Mouse (Mus musculus): Measurements from ENCODE around the gene Gp1ba. TPM values are rescaled to one million over a fixed set of nuclear protein-coding genes. Genes with fewer than 3 reads are reported as not detected.

Gp1ba gene
- 0.10 TPM in 2 replicates for polyA plus RNA-seq (2021; fragmentation: Nextera tagmentation)
- long read RNA-seq, experiment 1, result 0 reads
- long read RNA-seq, experiment 2, result 0 reads

DNA sequence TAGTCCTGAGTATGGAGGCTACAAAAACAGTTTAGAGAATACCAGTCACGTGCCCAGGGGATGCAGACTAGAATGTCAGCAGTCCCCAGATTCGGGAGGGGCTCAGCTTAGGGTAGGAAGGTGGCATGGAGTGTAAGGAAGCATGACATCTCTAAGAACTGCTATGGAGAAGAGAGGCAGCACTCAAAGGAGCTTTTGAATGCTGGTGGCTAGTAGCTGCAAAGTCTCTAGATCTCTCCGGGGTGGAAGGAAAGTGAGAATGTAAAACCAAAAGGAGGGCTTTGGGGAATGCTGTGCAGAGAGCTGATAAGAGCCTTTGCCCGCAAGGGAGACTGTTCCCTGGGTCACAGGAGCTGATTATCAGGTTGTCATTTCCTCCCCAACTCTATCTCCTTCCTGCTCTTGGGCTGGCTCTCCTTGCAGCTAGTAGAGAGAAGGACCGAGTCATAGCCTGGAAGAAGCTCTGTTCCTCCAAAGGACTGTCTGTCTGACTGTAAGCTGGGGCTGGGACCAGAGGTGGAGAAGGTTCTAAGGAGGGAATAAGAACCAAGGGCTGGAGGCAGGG, at the start of gene Gp1ba:
Gene Gp1ba, plus strand, starts transcription at position 409 of the 565 bp plus-strand sequence.

DNA sequence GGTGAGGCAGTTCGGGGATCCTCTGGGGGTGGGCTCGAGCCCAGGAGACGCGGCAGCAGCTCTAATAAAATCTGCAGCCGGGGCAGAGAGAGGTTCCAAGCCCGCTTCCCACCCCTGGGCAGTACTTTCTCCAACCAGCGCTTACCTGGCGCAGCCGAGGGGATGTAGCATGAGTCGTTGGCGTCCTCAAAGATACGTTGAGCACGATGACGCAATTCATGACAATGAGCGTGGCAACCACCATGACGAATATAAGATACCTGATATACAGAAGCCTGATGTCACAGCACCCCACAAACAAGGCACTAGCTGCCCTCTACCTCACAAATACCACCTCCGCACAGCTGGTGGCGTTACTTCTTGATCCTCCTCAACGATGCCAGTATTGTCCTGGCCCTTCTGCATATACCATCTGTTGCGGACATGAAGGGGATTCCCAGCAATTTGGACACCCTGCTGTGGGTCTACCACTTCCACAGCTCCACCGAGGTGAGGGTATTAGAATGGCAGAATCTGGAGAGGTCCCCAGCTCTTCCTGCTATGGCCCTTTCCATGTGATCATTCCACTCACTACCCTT, 23.3 kb upstream of the Gp1ba start, which contains the start of gene 4930544D05Rik:
Gene 4930544D05Rik, plus strand, starts transcription at position 333 of the 578 bp plus-strand sequence.

DNA sequence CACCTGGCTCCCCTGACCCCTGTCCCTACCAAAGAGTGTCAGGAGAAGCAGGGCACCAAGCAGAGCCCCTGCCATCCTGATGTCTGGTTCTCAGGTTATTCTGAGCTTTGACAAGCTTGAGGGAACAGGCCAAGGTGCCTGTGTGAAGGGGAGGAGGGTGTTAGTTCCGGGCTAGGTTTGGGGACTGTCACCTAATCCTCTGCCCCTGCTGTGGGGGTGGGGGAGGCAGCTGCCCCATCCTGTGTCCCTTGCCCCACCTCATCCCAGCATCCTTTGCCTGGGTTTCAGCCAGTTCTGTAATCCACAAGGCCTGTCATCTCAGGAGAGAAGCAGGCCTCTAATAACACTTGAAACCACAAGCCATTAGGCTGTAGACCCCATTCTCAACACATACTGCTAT, 19.8 kb upstream of the Gp1ba start, which contains the start of gene Chrne:
Gene Chrne, minus strand, starts transcription at position 116 of the 400 bp plus-strand sequence.

DNA sequence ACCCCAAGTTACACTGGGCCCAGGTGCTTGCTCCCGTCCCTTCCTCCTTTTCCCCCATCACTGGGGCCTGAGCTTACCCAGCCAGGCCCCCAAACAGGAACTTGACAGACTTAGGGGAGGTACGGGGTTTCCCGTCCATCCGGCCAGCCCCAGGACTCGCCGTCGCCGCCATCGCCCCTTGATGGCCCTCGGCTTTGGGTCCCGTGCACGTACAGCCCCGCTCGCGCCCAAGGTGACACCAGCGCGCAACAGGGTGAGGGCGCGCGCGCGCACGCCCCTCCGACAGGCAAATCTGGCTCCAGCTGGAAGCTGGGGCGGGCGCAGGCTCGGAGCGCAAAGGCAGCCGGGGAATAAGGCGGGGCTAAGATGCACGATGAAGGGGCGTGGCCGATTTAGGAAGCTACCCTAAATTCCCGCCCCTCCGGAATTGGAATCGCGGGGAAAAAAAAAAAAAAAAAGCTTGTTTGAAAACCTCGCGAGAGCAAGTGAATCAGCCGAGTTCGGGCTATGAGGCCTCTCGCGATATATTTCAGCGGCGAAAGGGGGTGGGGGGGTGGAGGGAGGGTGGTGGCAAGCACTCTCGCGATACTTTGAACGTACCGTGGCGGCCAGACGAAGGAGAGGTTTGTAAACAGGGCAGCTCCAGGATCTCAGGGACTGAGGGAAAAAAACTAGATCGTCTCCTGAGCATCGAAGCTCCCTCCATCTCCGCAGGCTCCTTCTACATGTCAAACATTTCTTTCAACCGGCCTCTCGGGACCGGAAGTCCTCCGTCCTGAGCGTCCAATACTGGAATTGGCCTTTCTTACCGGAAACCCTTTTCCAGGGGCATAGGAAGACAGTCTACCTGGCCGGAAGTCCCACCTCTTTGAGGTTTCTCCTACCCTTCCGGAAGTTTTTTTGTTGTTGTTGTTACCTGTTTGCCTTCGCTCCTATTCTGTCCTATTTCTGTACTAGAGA, 8.0 kb downstream of the Gp1ba start, which contains the start of the genes Rnf167 and Slc25a11:
Gene Rnf167, plus strand, starts transcription at position 545 of the 960 bp plus-strand sequence.
Gene Slc25a11, minus strand, starts transcription at position 789 of the 960 bp plus-strand sequence.

DNA sequence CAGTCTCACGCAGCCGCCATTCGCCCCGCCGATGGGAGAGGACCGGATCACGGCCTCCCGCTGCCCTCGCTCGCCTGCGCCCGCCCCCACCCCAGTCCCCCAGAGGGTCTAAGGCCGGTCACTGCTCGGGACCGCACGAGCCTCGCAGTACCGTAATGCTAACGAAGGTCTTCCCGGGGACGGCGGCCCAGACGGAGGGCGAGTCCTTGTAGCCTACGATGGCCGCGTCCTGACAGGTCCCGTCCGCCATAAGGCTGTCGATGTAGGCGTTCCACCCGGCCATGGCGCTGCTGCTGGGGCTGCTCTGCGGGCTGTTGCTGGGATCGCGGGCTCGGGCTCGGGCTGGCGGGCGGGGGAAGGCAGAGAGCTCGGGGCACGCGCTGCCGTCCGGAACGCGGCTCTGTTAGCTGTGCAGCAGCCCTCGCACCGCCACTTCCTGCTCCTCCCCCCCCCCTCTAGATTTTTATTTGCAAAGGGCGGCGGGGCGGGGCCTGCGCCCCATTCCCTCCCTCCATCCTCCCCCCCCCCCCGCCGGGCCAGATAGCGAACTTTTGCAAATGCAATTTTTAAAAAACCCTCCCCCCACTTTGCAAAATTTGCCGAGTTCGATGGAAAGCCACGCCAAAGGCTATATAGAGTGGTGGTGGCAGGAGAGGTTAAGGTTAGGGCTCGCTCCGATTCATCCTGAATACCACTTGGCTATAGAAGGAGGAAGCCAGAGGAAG, 15.4 kb downstream of the Gp1ba start, which contains the start of gene Pfn1:
Gene Pfn1, minus strand, starts transcription at position 447 of the 725 bp plus-strand sequence.

DNA sequence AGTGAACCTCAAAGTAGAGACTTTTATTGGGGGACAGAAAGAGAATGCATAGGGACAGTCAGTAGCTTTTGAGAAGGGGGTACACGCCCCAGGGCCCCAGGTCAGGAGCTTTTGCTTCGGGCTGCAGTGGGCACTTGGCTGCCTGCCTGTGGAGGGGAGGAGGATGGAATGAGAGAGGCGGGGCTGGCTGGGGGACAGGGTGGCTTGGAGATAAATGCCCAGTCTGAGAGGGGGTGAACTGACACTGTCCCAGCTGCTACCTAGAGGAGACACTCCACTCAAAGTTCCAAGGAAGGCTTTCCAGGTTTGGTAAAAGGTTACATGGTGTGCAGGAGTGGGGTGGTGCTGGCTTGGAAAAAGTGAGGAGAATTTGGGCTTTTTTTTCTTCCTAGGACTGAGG, 18.0 kb downstream of the Gp1ba start, which contains the start of gene Eno3:
Gene Eno3, plus strand, starts transcription at position 239 of the 400 bp plus-strand sequence.

DNA sequence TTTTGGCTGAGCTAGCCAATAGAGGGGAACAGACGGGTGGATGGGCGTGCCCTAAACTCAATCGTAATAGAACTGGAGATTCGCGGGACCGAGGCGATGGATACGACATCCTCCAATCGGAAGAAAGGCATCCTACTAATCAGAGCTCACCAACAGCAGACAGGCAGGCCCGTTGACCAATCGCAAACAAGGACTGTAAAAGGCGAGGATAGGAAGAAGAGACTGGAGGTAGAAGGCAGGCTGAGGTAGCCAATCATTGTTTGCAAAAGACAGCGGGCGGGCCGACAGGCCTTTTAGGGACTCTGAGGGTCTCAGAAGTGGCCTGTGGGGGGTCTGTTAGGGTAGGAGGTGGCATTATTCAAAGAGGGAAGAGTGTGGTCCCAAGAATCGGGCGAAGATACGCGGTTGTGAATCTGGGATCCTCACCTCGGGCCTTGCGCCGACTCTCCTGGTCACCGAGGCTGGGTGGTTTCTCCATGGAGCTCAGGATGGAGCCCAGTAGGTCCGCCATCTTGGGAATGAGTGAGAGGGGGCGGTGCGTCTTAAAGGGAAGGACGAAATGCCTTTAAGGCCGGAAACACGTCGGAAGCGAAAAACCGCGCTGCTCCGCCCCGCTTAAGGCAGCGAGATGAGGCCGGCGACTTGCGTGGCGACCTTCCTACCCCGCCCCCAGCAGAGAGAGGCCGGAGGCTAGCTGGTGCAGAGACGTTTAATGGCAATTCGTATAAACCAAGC, 30.0 kb downstream of the Gp1ba start, which contains the start of gene Spag7:
Gene Spag7, minus strand, starts transcription at position 646 of the 735 bp plus-strand sequence.

DNA sequence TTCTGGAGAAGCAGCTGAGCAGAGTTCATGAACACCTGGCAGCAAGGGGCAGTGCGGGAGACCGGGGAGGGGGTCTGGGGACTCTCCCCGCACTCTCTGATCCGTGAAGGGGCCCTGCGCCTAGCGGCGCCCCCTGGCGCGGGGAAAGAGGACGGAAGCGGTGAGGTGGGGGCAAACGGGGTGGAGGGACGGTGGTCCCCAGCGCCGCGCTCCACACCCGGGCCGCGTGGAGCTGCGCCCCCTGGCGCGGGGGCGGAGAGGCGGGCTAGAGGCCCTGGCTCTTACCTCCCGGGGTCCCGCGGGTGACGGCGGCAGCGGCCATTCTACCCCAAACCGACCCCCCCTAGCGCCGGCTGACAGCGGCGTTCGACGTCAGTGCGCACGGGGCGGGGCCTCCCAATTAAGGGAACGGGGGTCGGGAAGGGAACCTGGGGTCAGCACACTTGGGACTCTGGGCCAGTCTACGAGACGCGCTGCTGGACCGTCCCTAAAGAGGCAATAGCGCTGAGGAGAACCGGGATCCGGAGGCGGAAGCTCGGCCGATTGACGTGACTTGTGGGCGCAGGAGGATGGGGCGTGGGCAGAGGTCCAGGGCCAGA, 48.8 kb downstream of the Gp1ba start, which contains the start of gene Camta2:
Gene Camta2, minus strand, starts transcription at position 505 of the 599 bp plus-strand sequence.

Other genes starting within 250 kb of the Gp1ba start
- 4.6 and 12.1 TPM in 2 replicates for gene Pelp1, start 229.1 kb upstream of the Gp1ba start, polyA plus RNA-seq (2021; fragmentation: Nextera tagmentation)
- gene Arrb2, start 206.5 kb upstream of the Gp1ba start, polyA plus RNA-seq (2021; fragmentation: Nextera tagmentation), result 4.4 and 10.5 TPM in 2 replicates
- gene Med11, start 187.2 kb upstream of the Gp1ba start, polyA plus RNA-seq (2021; fragmentation: Nextera tagmentation), result 17.4 and 19.0 TPM in 2 replicates
- gene Zmynd15, start 179.7 kb upstream of the Gp1ba start, polyA plus RNA-seq (2021; fragmentation: Nextera tagmentation), result 0.15 TPM in 1 of 2 replicates, not detected in the other
- 2.2 and 3.3 TPM in 2 replicates for gene Cxcl16, start 179.1 kb upstream of the Gp1ba start, polyA plus RNA-seq (2021; fragmentation: Nextera tagmentation)
- 0.38 and 0.93 TPM in 2 replicates for gene Tm4sf5, start 133.9 kb upstream of the Gp1ba start, polyA plus RNA-seq (2021; fragmentation: Nextera tagmentation)
- gene Vmo1, start 124.5 kb upstream of the Gp1ba start, polyA plus RNA-seq (2021; fragmentation: Nextera tagmentation), result 0.33 and 0.36 TPM in 2 replicates
- gene Gltpd2, start 119.9 kb upstream of the Gp1ba start, polyA plus RNA-seq (2021; fragmentation: Nextera tagmentation), result 0.38 TPM in 1 of 2 replicates, not detected in the other
- gene Psmb6, start 113.8 kb upstream of the Gp1ba start, polyA plus RNA-seq (2021; fragmentation: Nextera tagmentation), result 559 and 574 TPM in 2 replicates
- gene Gm40193, start 106.2 kb upstream of the Gp1ba start, polyA plus RNA-seq (2021; fragmentation: Nextera tagmentation), result not detected in 2 replicates
- gene Pld2, start 99.1 kb upstream of the Gp1ba start, polyA plus RNA-seq (2021; fragmentation: Nextera tagmentation), result 5.1 and 8.5 TPM in 2 replicates
- gene Mink1, start 76.2 kb upstream of the Gp1ba start, polyA plus RNA-seq (2021; fragmentation: Nextera tagmentation), result 16.0 and 79.5 TPM in 2 replicates
- gene 4930544D05Rik, start 23.3 kb upstream of the Gp1ba start, polyA plus RNA-seq (2021; fragmentation: Nextera tagmentation), result not detected in 2 replicates
- gene Chrne, start 19.9 kb upstream of the Gp1ba start, polyA plus RNA-seq (2021; fragmentation: Nextera tagmentation), result 0.31 TPM in 1 of 2 replicates, not detected in the other
- 81.8 and 93.4 TPM in 2 replicates for gene Rnf167, start 8.1 kb downstream of the Gp1ba start, polyA plus RNA-seq (2021; fragmentation: Nextera tagmentation)
- 175 and 205 TPM in 2 replicates for gene Slc25a11, start 8.4 kb downstream of the Gp1ba start, polyA plus RNA-seq (2021; fragmentation: Nextera tagmentation)
- gene Pfn1, start 15.5 kb downstream of the Gp1ba start, polyA plus RNA-seq (2021; fragmentation: Nextera tagmentation), result 296 and 431 TPM in 2 replicates
- 4.1 and 5.0 TPM in 2 replicates for gene Eno3, start 18.1 kb downstream of the Gp1ba start, polyA plus RNA-seq (2021; fragmentation: Nextera tagmentation)
- gene Spag7, start 30.3 kb downstream of the Gp1ba start, polyA plus RNA-seq (2021; fragmentation: Nextera tagmentation), result 75.7 and 84.4 TPM in 2 replicates
- gene Camta2, start 49.0 kb downstream of the Gp1ba start, polyA plus RNA-seq (2021; fragmentation: Nextera tagmentation), result 53.9 and 107 TPM in 2 replicates
- 3.7 and 3.8 TPM in 2 replicates for gene Inca1, start 61.0 kb downstream of the Gp1ba start, polyA plus RNA-seq (2021; fragmentation: Nextera tagmentation)
- 0.82 and 4.5 TPM in 2 replicates for gene Kif1c, start 61.4 kb downstream of the Gp1ba start, polyA plus RNA-seq (2021; fragmentation: Nextera tagmentation)
- 10.3 and 10.8 TPM in 2 replicates for gene Zfp3, start 125.1 kb downstream of the Gp1ba start, polyA plus RNA-seq (2021; fragmentation: Nextera tagmentation)
- 0.20 TPM in 1 of 2 replicates, not detected in the other for gene Scimp, start 173.5 kb downstream of the Gp1ba start, polyA plus RNA-seq (2021; fragmentation: Nextera tagmentation)
- gene Rabep1, start 205.7 kb downstream of the Gp1ba start, polyA plus RNA-seq (2021; fragmentation: Nextera tagmentation), result 88.3 and 101 TPM in 2 replicates

Measured in left cerebral cortex, adult 6 months (tissue).